Mouse (Mus musculus) myocyte (in vitro differentiated cells): ENCODE data around the gene Olfr429. TPM values are rescaled to one million over a fixed set of nuclear protein-coding genes. Genes with fewer than 3 reads are reported as not detected.
A peak's percentile ranks its signal among the peaks of the same experiment; 100 is the strongest.
"Not testable (repeated sequence)": the region's sequence is repeated elsewhere in the genome, so short reads cannot be mapped to it uniquely, and the experiment has no call there.

Experiments used
- H3K27me3 ChIP-seq: one replicate; pipeline ENCODE4 v1.6.1; 2011; ENCODE audit not compliant: control insufficient read depth, insufficient read depth, insufficient read length
- H3K36me3 ChIP-seq: one replicate; pipeline ENCODE4 v1.6.1; 2011; ENCODE audit not compliant: control insufficient read depth, insufficient read depth
- H3K4me2 ChIP-seq: one replicate; pipeline ENCODE4 v1.6.1; 2011; ENCODE audit warnings: low read depth, control low read depth
- H3K4me3 ChIP-seq: one replicate; pipeline ENCODE4 v1.5.1; 2011; ENCODE audit warnings: mild to moderate bottlenecking, control low read depth, moderate library complexity
- H3K79me2 ChIP-seq: one replicate; pipeline ENCODE4 v1.6.1; 2011; ENCODE audit not compliant: control insufficient read depth, insufficient read depth
- H3ac ChIP-seq: one replicate; pipeline ENCODE4 v1.6.1; 2011; ENCODE audit not compliant: control insufficient read depth, insufficient read length
- CEBPB ChIP-seq: IDR thresholded peaks from 2 replicates; pipeline ENCODE4 v1.6.1; 2011; ENCODE audit warnings: mild to moderate bottlenecking, moderate library complexity; ENCODE audit not compliant: poor library complexity, insufficient read depth, severe bottlenecking
- E2F4 ChIP-seq: IDR thresholded peaks from one replicate; pipeline ENCODE4 v1.6.1; 2011; ENCODE audit warnings: mild to moderate bottlenecking, control low read depth, moderate library complexity; ENCODE audit not compliant: insufficient read depth
- MAX ChIP-seq: IDR thresholded peaks from one replicate; pipeline ENCODE4 v1.6.1; 2011; ENCODE audit warnings: low read depth, mild to moderate bottlenecking, control low read depth
- MYOD1 ChIP-seq, 3 experiments: IDR thresholded peaks; one replicate each; pipeline ENCODE4 v1.6.1; 2011; ENCODE audit warnings: control low read depth in 2 of 3, low read depth in 2 of 3, mild to moderate bottlenecking in 2 of 3, moderate library complexity in 1 of 3; ENCODE audit not compliant: insufficient read length in 2 of 3, control insufficient read depth in 1 of 3
- MYOG ChIP-seq, 3 experiments: IDR thresholded peaks; one replicate each; pipeline ENCODE4 v1.6.1; 2011; ENCODE audit warnings: control low read depth in 2 of 3, low read depth in 2 of 3, mild to moderate bottlenecking in 2 of 3; ENCODE audit not compliant: insufficient read length in 2 of 3, control insufficient read depth in 1 of 3, insufficient read depth in 1 of 3
- POLR2A ChIP-seq: IDR thresholded peaks from one replicate; pipeline ENCODE4 v1.6.1; 2011; ENCODE audit warnings: low read depth, mild to moderate bottlenecking, control low read depth, moderate library complexity; ENCODE audit not compliant: insufficient read length
- POLR2AphosphoS2 ChIP-seq: IDR thresholded peaks from one replicate; pipeline ENCODE4 v1.6.1; 2011; ENCODE audit warnings: low read depth, control low read depth; ENCODE audit not compliant: insufficient read length
- REST ChIP-seq: IDR thresholded peaks from one replicate; pipeline ENCODE4 v1.6.1; 2011; ENCODE audit warnings: mild to moderate bottlenecking, control low read depth, moderate library complexity; ENCODE audit not compliant: insufficient read depth, insufficient read length
- SRF ChIP-seq: IDR thresholded peaks from one replicate; pipeline ENCODE4 v1.6.1; 2011; ENCODE audit warnings: low read depth; ENCODE audit not compliant: control insufficient read depth, insufficient read length
- TCF12 ChIP-seq: IDR thresholded peaks from one replicate; pipeline ENCODE4 v1.6.1; 2011; ENCODE audit warnings: mild to moderate bottlenecking, control low read depth; ENCODE audit not compliant: poor library complexity, insufficient read depth, severe bottlenecking
- TCF3 ChIP-seq: IDR thresholded peaks from one replicate; pipeline ENCODE4 v1.6.1; 2011; ENCODE audit warnings: low read depth, control low read depth; ENCODE audit not compliant: insufficient read length
- USF1 ChIP-seq: IDR thresholded peaks from one replicate; pipeline ENCODE4 v1.6.1; 2011; ENCODE audit warnings: low read depth, mild to moderate bottlenecking, control low read depth, moderate library complexity
- polyA plus RNA-seq: library from polyadenylated mRNA; unstranded; fragments of >200 nt; fragmentation: generic; extraction: Trizol; gene quantifications from one replicate; pipeline ENCODE4 v1.2.1, GENCODE M21; 2012; ENCODE audit warnings: missing spikeins

Olfr429 gene
- not detected for polyA plus RNA-seq

GRCm38 (mm10) chr1:174084031-174084430 is at the start of gene Olfr429:
Olfr429 (plus strand) TSS chr1:174084331.
- Histone ChIP-seq H3K36me3 (no peaks in the 10 kb centered on the region), H3K79me2 (no peaks in the 10 kb centered on the region), H3K4me3 (no peak within 1 kb of the TSS), H3K4me2 (no peak within 1 kb of the TSS), H3ac (no peak within 1 kb of the TSS), H3K27me3 (no peaks in the 10 kb centered on the region)
- TF ChIP-seq CEBPB (no peak), USF1 (no peak), E2F4 (no peak)

DNA sequence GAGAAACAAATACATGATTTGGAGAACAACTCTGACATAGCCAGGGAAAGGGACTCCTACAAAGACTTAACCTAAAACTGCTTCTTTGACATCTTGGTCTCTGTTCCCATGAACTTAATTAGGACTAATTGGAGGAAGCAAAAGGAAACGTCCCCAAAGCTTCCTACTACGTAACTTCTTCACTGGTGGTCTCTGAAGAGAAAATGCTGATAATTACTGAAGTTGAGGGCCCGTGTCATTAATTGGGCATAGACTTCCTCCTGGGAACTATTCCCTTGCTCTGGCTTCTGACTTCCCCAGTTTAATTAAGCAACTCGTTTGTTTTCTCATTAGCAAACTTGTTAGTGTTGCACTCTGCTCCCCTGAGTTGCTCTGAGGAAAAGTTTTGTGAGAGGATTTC is 48.3 kb upstream of the Olfr429 start:
- Histone ChIP-seq H3K27me3 (no peaks in the 10 kb centered on the region), H3K4me3 (no peak overlapping the region), H3ac (no peak overlapping the region), H3K4me2 (no peak overlapping the region), H3K79me2 (no peaks in the 10 kb centered on the region), H3K36me3 (no peaks in the 10 kb centered on the region)
- TF ChIP-seq TCF12 = no peak
- TF ChIP-seq POLR2AphosphoS2 = no peak
- TF ChIP-seq TCF3 = no peak
- no peak for TF ChIP-seq MAX
- no peak for TF ChIP-seq SRF
- no peak for TF ChIP-seq POLR2A
- no peak for TF ChIP-seq E2F4
- TF ChIP-seq MYOD1 (IDR thresholded peaks at IDR 0.05; ENCODE audit: control insufficient read depth in 1 of 3, insufficient read length in 2 of 3, low read depth in 2 of 3) = no peak
- no peak for TF ChIP-seq USF1
- no peak for TF ChIP-seq MYOG (IDR thresholded peaks at IDR 0.05; ENCODE audit: control insufficient read depth in 1 of 3, insufficient read depth in 1 of 3, insufficient read length in 2 of 3, low read depth in 2 of 3)
- TF ChIP-seq CEBPB = no peak
- TF ChIP-seq REST = no peak

DNA sequence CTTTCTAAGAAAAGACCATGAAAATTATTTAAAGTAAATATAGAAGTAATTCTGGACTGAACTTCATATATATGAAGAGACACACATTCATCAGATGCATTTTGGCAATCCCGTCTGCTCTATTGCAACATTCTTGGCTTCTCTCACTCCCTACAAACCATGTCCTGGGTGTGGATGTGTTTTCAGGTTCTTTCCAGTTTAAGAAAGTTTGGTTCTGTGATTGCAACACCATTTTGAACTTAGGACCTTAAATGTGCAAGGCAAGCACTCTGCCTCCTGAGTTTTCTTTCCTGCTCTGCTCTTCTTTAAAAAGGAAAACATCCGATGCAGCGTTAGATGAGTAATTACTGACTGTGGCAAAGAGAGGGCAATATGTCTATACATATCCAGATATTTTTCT is 45.7 kb upstream of the Olfr429 start:
- TF ChIP-seq POLR2A (no peak), POLR2AphosphoS2 (no peak), SRF (no peak), CEBPB (0 out of 2 replicates have a peak, but pooled peaks have one; percentile 20)
- H3K4me3 ChIP-seq = no peak overlapping the region
- H3K79me2 ChIP-seq = no peaks in the 10 kb centered on the region
- H3ac ChIP-seq = no peak overlapping the region
- no peaks in the 10 kb centered on the region for H3K36me3 ChIP-seq
- H3K27me3 ChIP-seq = no peaks in the 10 kb centered on the region
- H3K4me2 ChIP-seq = no peak overlapping the region

DNA sequence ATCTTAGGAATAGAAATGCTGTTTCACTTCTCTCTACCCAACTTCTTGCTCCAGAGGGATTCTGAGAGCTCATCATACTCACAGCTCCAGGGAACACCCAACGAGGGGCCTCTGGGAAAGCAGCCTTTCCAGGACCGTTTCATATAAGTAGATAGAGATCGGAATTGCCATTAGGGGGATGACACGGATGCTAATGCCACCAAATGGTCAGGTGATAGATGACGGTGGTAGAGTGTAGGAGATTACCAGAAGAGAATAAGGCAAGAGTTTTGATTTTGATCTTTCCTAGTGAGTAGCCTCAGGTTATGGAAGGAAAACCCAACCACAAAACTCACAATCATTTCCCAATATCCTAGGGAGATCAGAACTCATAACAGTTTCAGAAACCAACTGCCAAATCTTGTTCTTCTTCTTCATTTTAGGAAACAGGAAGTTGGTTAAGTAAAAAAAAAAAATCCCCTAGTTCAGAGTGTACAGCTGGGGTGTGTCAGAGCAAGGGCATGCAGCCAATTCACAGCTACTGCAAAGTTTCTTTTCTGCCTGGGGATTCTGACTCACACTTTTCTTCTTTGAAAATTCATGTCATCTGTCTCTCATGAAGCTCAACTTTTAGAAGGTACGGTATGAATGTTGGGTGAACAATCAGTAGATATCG is 43.5 kb upstream of the Olfr429 start, which contains the start of gene Olfr433:
Gene Olfr433, plus strand, starts transcription at position 183 of the 655 bp plus-strand sequence.
- Histone ChIP-seq H3K79me2 (no peaks in the 10 kb centered on the region), H3K27me3 (no peaks in the 10 kb centered on the region), H3ac (no peak within 1 kb of the TSS), H3K36me3 (no peaks in the 10 kb centered on the region), H3K4me3 (no peak within 1 kb of the TSS), H3K4me2 (no peak within 1 kb of the TSS)
- TF ChIP-seq POLR2A (no peak), TCF3 (no peak), CEBPB (no peak), USF1 (no peak), TCF12 (no peak)

GRCm38 (mm10) chr1:174042091-174042884 is 41.8 kb upstream of the Olfr429 start:
- not testable (repeated sequence) for H3K79me2 ChIP-seq, H3K36me3 ChIP-seq, H3K4me2 ChIP-seq, H3ac ChIP-seq, H3K27me3 ChIP-seq, H3K4me3 ChIP-seq

- no peak overlapping the region for H3K4me3 ChIP-seq
- H3ac ChIP-seq = no peak overlapping the region
- no peaks in the 10 kb centered on the region for H3K79me2 ChIP-seq
- TF ChIP-seq MAX = no peak
- no peak for TF ChIP-seq REST
- no peak for TF ChIP-seq E2F4
- TF ChIP-seq POLR2A = no peak
- no peak for TF ChIP-seq TCF3
- no peak for TF ChIP-seq USF1
- no peak for TF ChIP-seq POLR2AphosphoS2
- no peak for TF ChIP-seq MYOG (IDR thresholded peaks at IDR 0.05; ENCODE audit: control insufficient read depth in 1 of 3, insufficient read depth in 1 of 3, insufficient read length in 2 of 3, low read depth in 2 of 3)
- TF ChIP-seq MYOD1 (IDR thresholded peaks at IDR 0.05; ENCODE audit: control insufficient read depth in 1 of 3, insufficient read length in 2 of 3, low read depth in 2 of 3) = no peak
- TF ChIP-seq TCF12 = no peak
- TF ChIP-seq SRF = no peak
- TF ChIP-seq CEBPB = no peak
- H3K27me3 ChIP-seq = no peaks in the 10 kb centered on the region
- no peaks in the 10 kb centered on the region for H3K36me3 ChIP-seq
- H3K4me2 ChIP-seq = no peak overlapping the region
Observed at GRCm38 (mm10) chr1:174044431-174044830, 39.7 kb upstream of the Olfr429 start.

DNA sequence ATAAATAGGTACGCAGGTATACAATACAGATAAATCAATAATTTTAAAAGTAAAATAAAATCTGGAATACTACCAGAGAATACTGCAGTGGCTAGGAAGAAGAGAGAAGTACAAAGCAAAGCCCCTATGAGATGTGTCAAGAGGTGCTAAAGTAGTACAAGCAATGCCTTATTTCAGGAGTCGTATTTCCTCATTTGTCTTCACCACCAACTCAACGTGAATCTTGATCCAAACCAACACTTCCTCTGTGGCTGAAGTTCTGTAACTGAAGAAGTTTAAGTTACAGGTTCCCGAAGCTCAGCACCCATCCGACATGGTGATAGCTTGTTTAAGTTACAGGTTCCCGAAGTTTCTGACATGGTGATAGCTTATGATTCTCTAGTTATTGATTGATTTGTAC is 35.9 kb upstream of the Olfr429 start:
- not testable (repeated sequence) for H3K4me3 ChIP-seq, H3K27me3 ChIP-seq, H3K79me2 ChIP-seq, H3ac ChIP-seq, H3K36me3 ChIP-seq, H3K4me2 ChIP-seq
